Mouse (Mus musculus) liver, adult 2 months (tissue): Measurements from ENCODE around the gene Sgcd. TPM values are rescaled to one million over a fixed set of nuclear protein-coding genes. Genes with fewer than 3 reads are reported as not detected.
A peak's percentile ranks its signal among the peaks of the same experiment; 100 is the strongest.

Source experiments
- DNase-seq: peaks from one replicate; pipeline ENCODE4 v3.0.0-alpha.2; 2011; ENCODE audit warnings: low read depth, low spot score; ENCODE audit errors: extremely low read depth
- H3K27ac ChIP-seq: fragments of 200-500 bp; replicated peaks from 2 replicates; pipeline ENCODE4 v1.5.1; 2012; ENCODE audit warnings: low read depth, mild to moderate bottlenecking, control low read depth, inconsistent platforms, low read length; ENCODE audit not compliant: insufficient read depth
- H3K27me3 ChIP-seq: fragments of 200-500 bp; 2 replicates; pipeline ENCODE4 v1.6.1; 2012; ENCODE audit warnings: mild to moderate bottlenecking, moderate library complexity, low read length, inconsistent platforms; ENCODE audit not compliant: control insufficient read depth, insufficient read depth
- H3K36me3 ChIP-seq: fragments of 200-500 bp; 2 replicates; pipeline ENCODE4 v1.6.1; 2012; ENCODE audit warnings: low read length, inconsistent platforms; ENCODE audit not compliant: control insufficient read depth, insufficient read depth
- H3K4me1 ChIP-seq: fragments of 200-500 bp; 2 replicates; pipeline ENCODE4 v1.6.1; 2011; ENCODE audit warnings: low read length; ENCODE audit not compliant: control insufficient read depth, insufficient read depth
- H3K4me3 ChIP-seq: fragments of 200-500 bp; 2 replicates; pipeline ENCODE4 v1.5.1; 2011; ENCODE audit warnings: low read depth, mild to moderate bottlenecking, control low read depth, low read length, moderate library complexity; ENCODE audit not compliant: insufficient read depth
- H3K79me2 ChIP-seq: fragments of 200-500 bp; 2 replicates; pipeline ENCODE4 v1.6.1; 2012; ENCODE audit warnings: inconsistent platforms, mild to moderate bottlenecking, low read length, moderate library complexity; ENCODE audit not compliant: control insufficient read depth, insufficient read depth
- H3K9ac ChIP-seq: fragments of 200-500 bp; 2 replicates; pipeline ENCODE4 v1.6.1; 2012; ENCODE audit warnings: low read depth, mild to moderate bottlenecking, control low read depth, inconsistent platforms, low read length
- CTCF ChIP-seq: fragments of 200-500 bp; IDR thresholded peaks from 2 replicates; pipeline ENCODE4 v1.5.1; 2011; ENCODE audit warnings: low read depth, low read length, control low read depth
- POLR2A ChIP-seq: fragments of 200-500 bp; IDR thresholded peaks from 2 replicates; pipeline ENCODE4 v1.6.1; 2011; ENCODE audit warnings: low read length, control low read depth; ENCODE audit not compliant: insufficient read depth; ENCODE audit errors: extremely low read depth
- whole genome bisulfite sequencing: fragments of 180-500 bp; shearing (Covaris S2); methylation state at CpG from one replicate; pipeline ENCODE4 v1.1.7; 2018; 5-methylcytosine and 5-hydroxymethylcytosine counted together
- polyA plus RNA-seq: library from polyadenylated mRNA; depleted of rRNA; stranded (reverse); fragments of >200 nt; gene quantifications from 2 replicates; pipeline ENCODE4 v1.2.3, GENCODE M21; 2012
- total RNA-seq: library from RNA; depleted of rRNA; stranded (reverse); fragments of >200 nt; gene quantifications from 2 replicates; pipeline ENCODE4 v1.2.3, GENCODE M21; 2014

Gene Sgcd
- total and polyA plus RNA-seq, 2 experiments = 0.37 TPM; not detected in 1

DNA sequence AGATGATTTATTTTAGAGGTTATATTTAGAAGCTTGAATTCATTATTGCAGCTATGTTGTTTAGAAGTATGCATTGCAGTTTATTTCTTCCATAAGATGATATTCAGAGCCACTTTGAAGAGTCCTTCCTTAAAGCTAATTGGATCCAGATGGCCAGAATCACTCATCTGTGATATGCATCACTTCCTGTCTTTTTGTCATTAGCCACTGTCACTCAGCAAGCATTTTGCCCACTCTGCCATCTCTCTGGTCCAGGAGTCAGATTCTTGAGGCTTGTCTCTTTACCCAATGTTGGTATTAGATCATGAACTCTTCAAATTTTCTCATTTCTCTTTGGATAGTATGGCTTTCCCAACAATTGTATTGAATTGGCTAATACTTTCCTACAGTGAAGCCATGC is 602.6 kb downstream of the Sgcd start:
- H3K79me2 ChIP-seq = no peaks in the 10 kb centered on the region
- H3K4me3 ChIP-seq = no peak overlapping the region
- H3K36me3 ChIP-seq = no peaks in the 10 kb centered on the region
- no peaks in the 10 kb centered on the region for H3K4me1 ChIP-seq
- no peaks in the 10 kb centered on the region for H3K27me3 ChIP-seq
- no peak overlapping the region for H3K9ac ChIP-seq
- TF ChIP-seq CTCF (no peak), POLR2A (no peak)
- H3K27ac ChIP-seq = no peak overlapping the region
- DNase-seq = no peak

DNA sequence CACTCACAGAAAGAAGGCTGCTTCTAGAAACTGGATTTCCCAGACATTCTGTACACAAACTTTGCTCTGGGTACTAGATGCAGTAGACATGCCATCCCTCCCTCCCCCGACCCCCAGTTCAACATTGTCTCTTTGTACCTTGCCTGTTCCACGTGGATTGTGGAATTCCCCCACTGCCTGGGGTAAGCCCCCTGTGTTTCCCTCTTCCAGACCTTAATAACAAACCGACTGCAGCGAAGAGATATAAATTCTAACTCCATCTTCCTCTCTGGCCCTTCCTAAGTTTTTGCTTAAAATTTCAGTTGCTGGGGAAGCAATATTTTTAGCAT is 609.2 kb downstream of the Sgcd start:
- H3K4me3 ChIP-seq = no peak overlapping the region
- DNase-seq = no peak
- no peaks in the 10 kb centered on the region for H3K4me1 ChIP-seq
- H3K36me3 ChIP-seq = no peaks in the 10 kb centered on the region
- no peaks in the 10 kb centered on the region for H3K27me3 ChIP-seq
- 42% methylated on average over 4 of the region's 4 CpGs for WGBS
- TF ChIP-seq POLR2A = no peak
- no peak overlapping the region for H3K27ac ChIP-seq
- H3K79me2 ChIP-seq = no peaks in the 10 kb centered on the region
- H3K9ac ChIP-seq = no peak overlapping the region

DNA sequence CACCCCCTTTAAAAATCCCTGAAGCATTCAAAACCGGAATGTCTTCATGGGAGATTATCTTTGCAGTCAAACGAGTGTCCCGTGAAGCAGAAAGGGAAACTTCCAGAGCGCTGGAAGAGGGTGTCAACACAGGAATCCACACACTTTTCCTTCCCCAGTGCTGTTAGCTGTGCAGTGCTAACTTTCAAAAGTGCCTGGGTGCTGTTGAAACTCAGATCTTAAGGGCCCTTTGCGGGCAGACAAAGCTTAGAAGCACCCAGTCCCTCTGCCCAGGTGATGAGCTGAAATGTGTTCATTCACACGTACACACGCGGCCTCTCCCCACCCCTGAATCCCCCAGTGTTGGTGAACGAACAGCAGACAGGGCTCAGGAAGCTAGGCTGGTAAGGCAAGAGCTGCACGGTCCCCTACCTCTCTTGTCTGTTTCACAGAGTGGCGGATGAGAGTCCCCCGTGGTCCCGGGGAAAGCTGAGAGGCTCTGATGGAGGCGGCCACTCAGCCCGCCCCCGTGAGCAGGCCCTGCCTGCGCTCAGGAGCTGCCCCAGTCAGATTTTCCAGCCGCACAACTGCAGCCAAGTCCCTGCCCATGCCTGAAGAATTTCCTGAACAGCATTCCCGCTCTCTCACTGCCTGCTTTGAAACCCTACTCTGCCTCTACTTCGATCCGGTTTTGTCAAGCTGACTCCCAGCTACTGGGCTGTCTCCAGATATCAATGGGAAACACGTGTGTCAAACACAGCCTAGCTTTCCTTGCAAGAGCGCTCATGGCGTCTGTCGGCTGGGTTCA is 609.7 kb downstream of the Sgcd start:
- 8% methylated on average over 25 of the region's 25 CpGs for WGBS
- no peaks in the 10 kb centered on the region for H3K36me3 ChIP-seq
- no peaks in the 10 kb centered on the region for H3K27me3 ChIP-seq
- H3K27ac ChIP-seq = no peak overlapping the region
- peak overlapping the region; percentile 4; the same call in 1 of the 2 replicates for H3K4me3 ChIP-seq
- H3K9ac ChIP-seq = no peak overlapping the region
- H3K79me2 ChIP-seq = no peaks in the 10 kb centered on the region
- H3K4me1 ChIP-seq = no peaks in the 10 kb centered on the region
- no peak for DNase-seq
- TF ChIP-seq CTCF (no peak), POLR2A (no peak)

DNA sequence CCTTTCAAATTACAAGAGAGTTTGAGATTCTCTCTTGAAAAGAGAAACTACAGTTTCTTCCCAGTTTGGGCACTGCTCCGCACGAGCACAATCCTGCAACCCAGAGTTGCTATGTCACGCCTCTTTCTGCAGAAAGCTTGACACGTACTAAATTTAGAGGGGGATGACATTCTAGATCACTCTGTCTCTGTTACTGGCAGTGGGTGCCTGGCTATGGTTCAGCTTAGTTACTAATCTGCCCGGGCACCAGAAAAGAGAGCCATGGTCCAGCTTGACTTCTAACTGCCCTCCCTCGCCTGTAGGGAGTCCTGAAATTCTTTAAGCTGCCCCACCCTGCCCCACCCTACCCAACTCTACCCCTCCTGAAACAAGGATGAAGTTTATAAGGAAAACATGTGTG is 611.3 kb downstream of the Sgcd start:
- Histone ChIP-seq H3K36me3 (no peaks in the 10 kb centered on the region), H3K9ac (no peak overlapping the region), H3K79me2 (no peaks in the 10 kb centered on the region), H3K4me3 (no peak overlapping the region), H3K27ac (no peak overlapping the region), H3K27me3 (no peaks in the 10 kb centered on the region), H3K4me1 (no peaks in the 10 kb centered on the region)
- no peak for DNase-seq
- TF ChIP-seq CTCF (no peak), POLR2A (no peak)
- WGBS = 80% methylated on average over 6 of the region's 6 CpGs

DNA sequence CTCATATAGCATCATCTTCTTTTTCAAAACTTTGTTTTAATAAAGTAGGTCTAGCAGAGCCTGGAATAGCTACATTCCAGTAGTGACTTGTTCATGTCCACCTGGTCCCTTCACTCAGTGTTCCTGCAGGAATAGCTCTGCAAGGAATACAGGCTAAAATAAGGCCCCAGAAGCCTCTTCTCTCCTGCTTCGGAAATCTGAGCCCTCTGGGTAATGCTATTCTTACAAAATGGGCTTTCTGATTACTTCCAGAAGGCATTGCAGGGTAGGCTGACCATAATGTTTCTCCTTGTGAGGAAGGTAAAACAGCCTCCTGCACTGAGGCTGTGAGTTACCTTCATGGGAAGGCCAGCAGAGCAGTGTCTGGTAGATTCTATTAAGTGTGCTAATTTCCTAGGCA is 611.9 kb downstream of the Sgcd start:
- Histone ChIP-seq H3K4me3 (no peak overlapping the region), H3K27me3 (no peaks in the 10 kb centered on the region), H3K79me2 (no peaks in the 10 kb centered on the region), H3K27ac (no peak overlapping the region), H3K4me1 (no peaks in the 10 kb centered on the region), H3K36me3 (no peaks in the 10 kb centered on the region), H3K9ac (no peak overlapping the region)
- TF ChIP-seq CTCF = no peak
- TF ChIP-seq POLR2A = no peak
- no peak for DNase-seq
- 78% methylated on average over 1 of the region's 1 CpGs for WGBS

DNA sequence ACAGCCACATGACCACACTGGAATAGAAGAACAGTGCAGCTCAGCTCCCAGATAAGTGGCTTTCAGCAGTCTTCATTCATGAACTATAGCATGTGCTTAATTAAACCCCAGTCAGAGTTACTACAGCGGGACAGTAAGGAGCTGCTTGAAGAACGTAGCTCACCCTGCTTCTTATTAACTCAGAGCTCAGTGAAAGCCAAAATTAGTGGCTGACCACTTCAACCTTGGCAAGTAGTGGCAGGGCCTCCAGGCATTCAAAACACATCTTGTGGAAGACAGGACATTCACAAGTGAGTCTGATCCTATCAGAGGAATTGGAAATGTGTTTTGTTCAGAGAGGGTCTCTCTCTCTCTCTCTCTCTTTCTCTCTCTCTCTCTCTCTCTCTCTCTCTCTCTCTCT is 617.2 kb downstream of the Sgcd start:
- H3K79me2 ChIP-seq = no peaks in the 10 kb centered on the region
- 87% methylated on average over 2 of the region's 2 CpGs for WGBS

More for the DNA sequence above, 617.2 kb downstream of the Sgcd start:
- H3K9ac ChIP-seq = no peak overlapping the region
- no peak overlapping the region for H3K4me3 ChIP-seq
- no peaks in the 10 kb centered on the region for H3K4me1 ChIP-seq
- no peaks in the 10 kb centered on the region for H3K36me3 ChIP-seq
- H3K27me3 ChIP-seq = no peaks in the 10 kb centered on the region; the same call in 1 of the 2 replicates
- no peak overlapping the region for H3K27ac ChIP-seq
- TF ChIP-seq POLR2A (no peak), CTCF (no peak)
- DNase-seq = no peak
